Mouse (Mus musculus) yolk sac, embryonic 10.5 days (tissue): Measurements from ENCODE around the gene Fbxo10.
"Not testable (repeated sequence)": the region's sequence is repeated elsewhere in the genome, so short reads cannot be mapped to it uniquely, and the experiment has no call there.

Source experiments
- DNase-seq: peaks from one replicate; pipeline ENCODE4 v3.0.0-alpha.2; 2017; ENCODE audit warnings: low spot score

Gene Fbxo10

GRCm38 (mm10) chr4:45047286-45047887, 37.0 kb downstream of the Fbxo10 start:
- DNase-seq: no peak

- DNase-seq: no peak
Observed at GRCm38 (mm10) chr4:45046679-45047078, 37.7 kb downstream of the Fbxo10 start.

GRCm38 (mm10) chr4:45040795-45041194, 43.6 kb downstream of the Fbxo10 start:
- DNase-seq: no peak

- not testable (repeated sequence) for DNase-seq
Observed at GRCm38 (mm10) chr4:45039546-45039945, 44.9 kb downstream of the Fbxo10 start.

GRCm38 (mm10) chr4:45038879-45039278, 45.5 kb downstream of the Fbxo10 start:
- DNase-seq: not testable (repeated sequence)

GRCm38 (mm10) chr4:45037455-45038410, 46.7 kb downstream of the Fbxo10 start:
- no peak for DNase-seq

GRCm38 (mm10) chr4:45036571-45036970, 47.8 kb downstream of the Fbxo10 start:
- DNase-seq: no peak

- DNase-seq: no peak
Observed at GRCm38 (mm10) chr4:45036048-45036447, 48.4 kb downstream of the Fbxo10 start.

- DNase-seq: no peak
Observed at GRCm38 (mm10) chr4:45034693-45035628, 49.4 kb downstream of the Fbxo10 start.

- no peak for DNase-seq
Observed at GRCm38 (mm10) chr4:45032586-45032985, 51.8 kb downstream of the Fbxo10 start.

GRCm38 (mm10) chr4:45026459-45026858, 57.9 kb downstream of the Fbxo10 start:
- no peak for DNase-seq

- no peak for DNase-seq
Observed at GRCm38 (mm10) chr4:45019009-45019408, 65.4 kb downstream of the Fbxo10 start.

- peak; percentile 91 for DNase-seq
Observed at GRCm38 (mm10) chr4:45018452-45018980, 65.9 kb downstream of the Fbxo10 start, which contains the start of gene Polr1e. Gene Polr1e (plus strand): TSS chr4:45018583.

GRCm38 (mm10) chr4:45015615-45016014, 68.8 kb downstream of the Fbxo10 start:
- peak; percentile 26 for DNase-seq

GRCm38 (mm10) chr4:45013537-45013936, 70.9 kb downstream of the Fbxo10 start:
- no peak for DNase-seq

- no peak for DNase-seq
Observed at GRCm38 (mm10) chr4:45013031-45013431, 71.4 kb downstream of the Fbxo10 start.

- DNase-seq: peak; percentile 100
Observed at GRCm38 (mm10) chr4:45012105-45012975, 72.1 kb downstream of the Fbxo10 start, which contains the start of gene Zbtb5. Gene Zbtb5 (minus strand): TSS chr4:45012412.

- DNase-seq: no peak
Observed at GRCm38 (mm10) chr4:45011581-45012104, 72.8 kb downstream of the Fbxo10 start.

GRCm38 (mm10) chr4:45010806-45011415, 73.5 kb downstream of the Fbxo10 start:
- no peak for DNase-seq

GRCm38 (mm10) chr4:45005452-45005851, 79.0 kb downstream of the Fbxo10 start:
- DNase-seq: peak; percentile 76
